Mouse (Mus musculus) neural tube, embryonic 10.5 days (tissue): ENCODE data around the gene Gm11084.
"Not testable (repeated sequence)": the region's sequence is repeated elsewhere in the genome, so short reads cannot be mapped to it uniquely, and the experiment has no call there.

Experiments used
- DNase-seq: peaks from one replicate; pipeline ENCODE4 v3.0.0-alpha.2; 2017; ENCODE audit warnings: low spot score; ENCODE audit errors: extremely low spot score

Gm11084 gene

GRCm38 (mm10) chr2:72995346-72996097, 9.0 kb upstream of the Gm11084 start:
- peak; percentile 27 for DNase-seq

GRCm38 (mm10) chr2:72994165-72994564, 7.6 kb upstream of the Gm11084 start:
- DNase-seq: no peak

GRCm38 (mm10) chr2:72992497-72992896, 6.0 kb upstream of the Gm11084 start:
- no peak for DNase-seq

DNA sequence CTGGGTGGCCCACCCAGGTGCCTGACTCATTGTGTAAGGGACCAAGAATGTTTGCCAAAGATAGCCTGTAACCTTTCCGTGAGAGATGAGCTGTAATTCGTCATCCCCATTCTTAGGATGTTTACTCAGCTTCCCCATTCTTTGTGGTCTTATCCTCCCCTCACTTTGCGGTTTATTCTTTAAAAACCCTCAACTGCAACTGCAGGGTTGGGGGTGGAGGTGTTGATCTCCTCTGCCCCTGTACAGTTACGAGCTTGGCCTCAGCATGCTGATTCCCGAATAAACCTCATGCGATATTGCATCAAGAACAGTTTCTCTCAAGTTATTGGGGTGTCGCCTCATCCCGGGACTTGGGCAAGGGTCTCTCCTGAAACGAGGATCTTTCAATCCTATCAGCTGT, 2.4 kb upstream of the Gm11084 start:
- not testable (repeated sequence) for DNase-seq

DNA sequence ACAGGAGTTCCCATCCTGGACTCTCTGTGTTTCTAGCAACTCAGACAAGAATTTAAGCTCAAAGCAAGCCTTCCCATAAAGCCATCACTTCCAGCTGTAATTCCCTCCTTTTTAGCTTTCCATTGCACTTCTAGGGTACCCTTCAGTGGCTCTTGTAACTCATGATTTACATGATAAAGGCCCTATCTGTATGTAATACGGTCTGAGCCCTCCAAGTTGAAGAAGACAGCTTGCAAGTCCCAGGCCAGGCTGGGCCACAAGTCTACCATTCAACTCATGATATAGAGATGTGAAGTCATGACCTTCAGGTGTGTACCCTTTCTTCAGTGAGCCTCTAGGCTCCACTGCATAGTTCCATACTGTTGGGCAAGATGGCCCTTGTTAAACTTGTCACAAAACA, 1.0 kb downstream of the Gm11084 start:
- DNase-seq: no peak

DNA sequence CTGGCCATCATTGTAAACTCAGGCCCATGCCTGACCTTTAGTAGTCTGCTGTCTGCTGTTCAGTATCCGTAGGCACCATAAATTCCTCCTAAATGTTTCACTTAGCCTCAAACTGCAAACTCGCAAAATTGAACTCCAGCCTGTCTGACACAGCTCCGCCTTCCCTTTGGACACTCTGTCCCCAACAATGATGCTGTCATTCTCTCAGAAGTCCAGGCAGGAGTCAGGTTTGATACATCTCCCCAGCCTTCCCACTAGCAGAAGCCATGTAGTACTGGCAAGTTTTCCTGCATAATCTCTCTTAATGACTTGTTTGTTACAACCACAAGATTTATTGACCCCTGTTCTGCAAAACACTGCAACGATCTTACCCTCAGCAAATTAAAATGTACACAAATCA, 1.7 kb downstream of the Gm11084 start:
- no peak for DNase-seq

DNA sequence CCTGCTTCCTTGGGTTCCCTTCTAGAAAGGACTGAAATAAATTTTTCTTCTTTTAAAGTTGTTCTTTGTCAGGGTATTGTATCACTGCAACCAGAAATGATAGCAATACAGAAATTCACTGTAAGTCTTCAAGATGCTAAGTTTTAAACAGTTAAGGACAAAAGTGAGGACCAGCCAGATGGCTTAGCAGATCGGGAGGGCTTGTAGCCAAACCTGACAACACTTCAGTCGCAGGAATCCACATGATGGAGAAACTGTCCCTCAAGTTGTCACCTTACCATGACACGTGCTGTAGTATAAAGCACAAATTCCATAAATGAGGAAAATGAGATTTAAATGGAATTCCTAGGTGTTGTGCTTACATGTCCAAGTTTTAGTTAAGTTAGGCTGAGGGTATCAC, 3.3 kb downstream of the Gm11084 start:
- DNase-seq: no peak

- no peak for DNase-seq
Measured at GRCm38 (mm10) chr2:72982110-72982785, 4.3 kb downstream of the Gm11084 start.

DNA sequence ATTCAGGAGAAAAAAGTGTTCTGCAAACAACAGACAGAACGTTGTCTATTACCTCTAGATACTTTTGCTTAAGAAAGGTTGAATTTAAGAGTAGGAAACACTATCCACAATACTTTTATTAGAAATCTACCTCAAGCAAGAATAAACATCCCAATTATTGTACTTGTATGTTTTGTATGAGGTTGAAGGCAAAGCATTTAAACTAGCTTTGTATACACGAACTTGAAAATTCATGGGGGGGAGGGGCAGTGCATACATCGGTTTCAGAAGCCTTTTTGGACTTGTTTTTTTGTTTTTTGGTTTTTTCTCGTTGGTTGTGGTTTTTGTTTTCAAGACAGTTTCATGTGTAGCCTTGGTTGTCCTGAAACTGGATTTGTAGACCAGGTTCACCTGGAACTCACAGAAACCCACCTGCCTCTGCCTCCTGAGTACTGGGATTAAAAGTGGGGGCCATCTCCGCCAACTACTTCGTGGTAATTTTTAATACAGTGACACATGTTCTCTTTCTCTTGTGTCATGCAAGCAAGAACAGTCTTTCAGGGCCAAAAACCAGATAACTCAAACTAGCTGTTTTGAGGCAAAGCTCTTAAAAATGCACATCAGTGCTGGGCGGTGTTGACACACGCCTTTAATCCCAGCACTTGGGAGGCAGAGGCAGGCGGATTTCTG, 4.9 kb downstream of the Gm11084 start:
- DNase-seq: no peak

- no peak for DNase-seq
Measured at GRCm38 (mm10) chr2:72981075-72981420, 5.5 kb downstream of the Gm11084 start.

DNA sequence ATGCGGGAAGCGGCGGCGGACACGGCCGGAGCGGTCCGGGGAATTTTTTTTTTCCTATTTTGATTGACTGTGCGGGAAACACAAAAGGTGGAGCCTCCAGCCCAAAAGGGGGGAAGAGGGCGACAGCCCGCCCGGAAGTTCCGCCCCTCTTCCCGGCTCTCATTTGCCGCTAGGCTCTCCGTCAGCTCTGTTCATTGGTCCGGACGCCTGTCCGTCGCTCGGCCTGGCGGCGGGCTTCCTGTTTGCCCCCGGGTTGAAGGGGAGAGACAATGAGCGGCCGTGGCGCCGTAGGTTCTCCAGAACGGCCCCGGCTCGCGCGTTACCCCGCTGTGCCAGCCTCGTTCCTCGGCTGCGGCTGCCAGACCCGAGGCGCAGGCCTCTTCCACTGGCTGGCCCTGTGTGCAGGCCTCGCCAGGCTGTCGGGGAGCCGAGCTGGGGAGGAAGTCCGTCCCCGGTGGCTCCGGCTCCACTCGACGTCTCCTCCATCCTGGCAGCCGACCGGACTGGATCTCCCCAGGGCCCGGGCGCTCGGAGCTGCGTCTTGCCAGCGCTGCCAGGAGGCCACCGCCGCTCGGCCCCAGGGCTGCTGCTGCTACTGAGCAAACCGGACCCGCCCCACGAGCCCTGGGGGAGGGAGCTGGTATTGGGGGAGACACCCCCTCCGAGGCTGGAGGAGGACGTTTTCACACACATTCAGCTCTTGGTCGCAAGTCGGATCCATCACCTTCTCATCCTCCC, 6.0 kb downstream of the Gm11084 start, which contains the start of gene Sp3:
Sp3 (minus strand) TSS at position 110 of the 738 bp plus-strand sequence.
- DNase-seq: peak; percentile 97

GRCm38 (mm10) chr2:72979659-72980071, 6.9 kb downstream of the Gm11084 start:
- DNase-seq: peak; percentile 86

- DNase-seq: peak; percentile 94
Measured at GRCm38 (mm10) chr2:72978901-72979658, 7.4 kb downstream of the Gm11084 start.

DNA sequence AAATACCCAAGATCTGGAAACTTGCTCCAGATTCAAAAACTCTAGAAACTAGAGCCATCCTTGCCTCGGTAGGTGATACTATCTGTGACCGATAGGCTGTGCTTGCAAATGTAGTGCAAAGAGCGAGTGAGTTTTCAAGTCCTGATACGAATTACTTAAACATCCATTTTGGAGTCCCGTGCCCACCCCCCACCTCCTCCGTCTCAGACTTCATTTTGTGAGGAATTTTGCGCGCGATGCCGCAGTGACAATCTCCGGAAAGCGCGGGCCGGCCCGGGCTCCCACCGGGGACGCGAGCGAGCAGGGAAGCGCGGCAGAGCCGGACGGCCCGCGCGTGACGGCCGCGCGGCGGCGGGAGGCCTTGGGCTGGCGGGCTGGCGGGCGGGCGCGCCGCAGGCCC, 8.0 kb downstream of the Gm11084 start:
- no peak for DNase-seq

DNA sequence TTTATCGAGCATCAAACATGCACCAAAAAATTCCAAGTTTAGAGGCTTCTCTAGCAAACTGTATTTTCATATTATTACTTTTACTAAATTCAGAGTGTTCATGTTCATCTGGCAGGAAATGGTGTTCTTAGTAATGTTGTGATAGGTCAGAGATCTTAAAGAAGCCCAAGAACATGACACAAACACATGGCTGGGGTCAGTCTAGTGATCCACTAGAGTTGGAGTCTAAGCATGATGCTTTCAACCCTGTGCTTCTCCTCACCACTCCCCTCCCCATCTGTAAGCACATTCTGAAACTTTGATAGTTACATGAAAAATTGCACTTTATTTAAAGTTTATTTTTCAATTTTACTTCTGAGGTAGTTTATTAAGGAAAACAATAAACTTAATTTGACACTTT, 9.2 kb downstream of the Gm11084 start:
- DNase-seq: no peak

GRCm38 (mm10) chr2:72976036-72976435, 10.5 kb downstream of the Gm11084 start:
- no peak for DNase-seq

DNA sequence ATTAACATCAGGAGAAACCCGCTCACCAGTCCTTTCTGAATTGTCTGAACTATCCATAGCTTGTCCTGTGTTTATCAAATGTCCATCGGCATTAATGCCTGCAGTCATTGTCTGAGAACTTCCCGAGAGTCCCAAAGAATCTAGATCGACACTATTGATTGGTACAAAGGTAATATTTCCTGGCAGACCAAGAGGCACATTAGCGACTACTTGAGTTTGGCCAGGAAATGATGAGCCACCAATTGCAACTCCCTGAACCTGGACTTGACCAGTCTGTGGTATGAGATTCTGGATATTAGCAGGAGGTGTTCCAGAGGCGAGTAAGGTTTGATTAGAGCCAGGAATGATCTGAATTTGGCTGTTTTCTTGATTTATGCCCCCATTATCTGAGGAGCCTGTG, 15.7 kb downstream of the Gm11084 start:
- no peak for DNase-seq

- DNase-seq: no peak
Measured at GRCm38 (mm10) chr2:72970302-72970701, 16.2 kb downstream of the Gm11084 start.

- DNase-seq: no peak
Measured at GRCm38 (mm10) chr2:72968536-72968935, 18.0 kb downstream of the Gm11084 start.

GRCm38 (mm10) chr2:72965450-72965849, 21.1 kb downstream of the Gm11084 start:
- DNase-seq: no peak

DNA sequence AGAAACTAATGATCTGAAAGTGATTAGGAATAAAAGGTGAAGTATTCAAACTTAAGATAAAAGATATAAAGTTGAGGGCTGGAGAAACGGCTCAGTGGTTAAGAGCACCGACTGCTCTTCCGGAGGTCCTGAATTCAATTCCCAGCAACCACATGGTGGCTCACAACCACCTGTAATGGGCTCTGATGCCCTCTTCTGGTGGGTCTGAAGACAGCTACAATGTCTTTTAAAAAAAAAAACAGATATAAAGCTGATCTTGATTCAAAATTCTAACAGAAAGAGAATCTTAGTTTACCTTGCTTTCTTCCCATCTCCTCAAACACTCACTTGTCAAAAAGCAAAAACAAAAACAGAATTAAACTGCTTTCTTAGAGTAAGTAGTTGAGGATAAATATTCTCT, 30.1 kb downstream of the Gm11084 start:
- no peak for DNase-seq
